Mouse (Mus musculus): ENCODE data around the gene Rrnad1. TPM values are rescaled to one million over a fixed set of nuclear protein-coding genes. Genes with fewer than 3 reads are reported as not detected.

The Rrnad1 gene
- polyA plus RNA-seq, 1 experiment from 2014 or later, result 17.0 TPM

DNA sequence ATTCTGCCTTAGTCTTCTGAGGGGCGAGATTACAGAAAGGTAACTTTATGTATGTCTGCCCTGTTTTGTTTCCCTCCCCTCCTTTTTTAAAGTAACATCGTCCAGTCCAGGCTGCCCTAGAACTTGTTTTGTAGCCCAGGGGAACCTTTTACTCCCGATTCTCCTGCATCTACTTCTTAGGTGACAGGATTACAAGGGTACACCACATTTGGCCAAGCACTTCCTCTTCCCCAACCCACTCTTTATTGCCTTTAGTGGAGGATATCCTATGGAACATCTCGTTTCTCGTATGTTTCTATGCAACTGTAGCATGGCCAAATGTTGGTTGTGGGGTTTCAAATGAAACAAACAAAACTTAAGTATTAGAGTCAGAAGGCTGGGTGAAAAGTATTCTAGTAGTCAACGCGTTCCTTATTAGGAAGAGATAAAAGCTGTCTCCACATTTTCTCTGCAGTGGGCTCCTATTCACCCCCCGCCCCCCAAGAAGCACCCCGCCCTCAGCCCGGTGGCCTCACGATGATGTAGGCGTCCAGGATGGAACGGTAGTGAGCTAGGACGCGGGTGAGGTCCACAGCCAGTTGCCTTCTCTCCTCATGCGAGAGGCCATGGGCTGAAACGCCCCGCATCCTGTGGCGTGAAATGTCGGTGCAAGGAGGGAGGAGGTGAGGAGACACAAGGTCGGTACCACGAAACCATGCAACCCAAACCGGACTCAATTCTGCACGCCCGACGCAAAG is 1.0 kb downstream of the Rrnad1 start:
- WGBS, result 8% methylated on average over 26 of the region's 26 CpGs
- peak; percentile 71 for ATAC-seq (ENCODE audit: low FRiP score)

GRCm38 (mm10) chr3:87927452-87927851 is 3.1 kb downstream of the Rrnad1 start:
- WGBS, result 96% methylated on average over 5 of the region's 5 CpGs
- peaks cover 20% of the 10 kb centered on the region for H3K36me3 ChIP-seq (ENCODE audit: control insufficient read depth, insufficient read depth, low read length)

More for the DNA sequence above, 1.0 kb downstream of the Rrnad1 start:
- H3K4me3 ChIP-seq (ENCODE audit: low read depth, low read length), result peak overlapping the region; percentile 90
- H3K4me2 ChIP-seq, result peak overlapping the region; percentile 73
- H3K4me1 ChIP-seq (ENCODE audit: control insufficient read depth, insufficient read depth, low read length), result peaks cover 18% of the 10 kb centered on the region
- peak overlapping the region; percentile 80 for H3K9ac ChIP-seq (ENCODE audit: low read length)
- no peak overlapping the region for H3K27ac ChIP-seq (ENCODE audit: low read depth, low read length)
- peaks cover 18% of the 10 kb centered on the region for H3K36me3 ChIP-seq (ENCODE audit: control insufficient read depth, insufficient read depth, low read length)
- H3K27me3 ChIP-seq (ENCODE audit: control insufficient read depth, insufficient read depth, low read length), result no peaks in the 10 kb centered on the region; the same call in 1 of the 2 replicates
- peak; percentile 78 for DNase-seq (ENCODE audit: low spot score, missing footprints)
- H3K9me3 ChIP-seq (ENCODE audit: control insufficient read depth, low read length), result no peaks in the 10 kb centered on the region

GRCm38 (mm10) chr3:87924996-87925395 is 5.5 kb downstream of the Rrnad1 start:
- Histone ChIP-seq H3K4me1 (ENCODE audit: control insufficient read depth, insufficient read depth, low read length) (peaks cover 10% of the 10 kb centered on the region), H3K27me3 (ENCODE audit: control insufficient read depth, insufficient read depth, low read length) (no peaks in the 10 kb centered on the region), H3K4me2 (no peak overlapping the region), H3K4me3 (ENCODE audit: low read depth, low read length) (no peak overlapping the region), H3K27ac (ENCODE audit: low read depth, low read length) (no peak overlapping the region), H3K36me3 (ENCODE audit: control insufficient read depth, insufficient read depth, low read length) (peaks cover 14% of the 10 kb centered on the region; the same call in 1 of the 2 replicates), H3K9ac (ENCODE audit: low read length) (no peak overlapping the region), H3K9me3 (ENCODE audit: control insufficient read depth, low read length) (no peaks in the 10 kb centered on the region)
- DNase-seq (ENCODE audit: low spot score, missing footprints), result no peak
- ATAC-seq (ENCODE audit: low FRiP score), result no peak
- 93% methylated on average over 7 of the region's 7 CpGs for WGBS

More at GRCm38 (mm10) chr3:87927452-87927851, 3.1 kb downstream of the Rrnad1 start:
- no peak overlapping the region for H3K27ac ChIP-seq (ENCODE audit: low read depth, low read length)
- peaks cover 18% of the 10 kb centered on the region for H3K4me1 ChIP-seq (ENCODE audit: control insufficient read depth, insufficient read depth, low read length)
- no peak overlapping the region for H3K9ac ChIP-seq (ENCODE audit: low read length)
- H3K4me3 ChIP-seq (ENCODE audit: low read depth, low read length), result no peak overlapping the region
- DNase-seq (ENCODE audit: low spot score, missing footprints) (no peak), ATAC-seq (ENCODE audit: low FRiP score) (no peak)
- no peaks in the 10 kb centered on the region for H3K27me3 ChIP-seq (ENCODE audit: control insufficient read depth, insufficient read depth, low read length)
- H3K9me3 ChIP-seq (ENCODE audit: control insufficient read depth, low read length), result no peaks in the 10 kb centered on the region
- H3K4me2 ChIP-seq, result no peak overlapping the region

- 66% methylated on average over 9 of the region's 9 CpGs for WGBS
- Histone ChIP-seq H3K4me3 (ENCODE audit: low read depth, low read length) (peak overlapping the region; percentile 53), H3K4me1 (ENCODE audit: control insufficient read depth, insufficient read depth, low read length) (peaks cover 5% of the 10 kb centered on the region), H3K4me2 (peak overlapping the region; percentile 68), H3K9me3 (ENCODE audit: control insufficient read depth, low read length) (no peaks in the 10 kb centered on the region), H3K27ac (ENCODE audit: low read depth, low read length) (no peak overlapping the region), H3K9ac (ENCODE audit: low read length) (peak overlapping the region; percentile 60; the same call in 1 of the 2 replicates), H3K27me3 (ENCODE audit: control insufficient read depth, insufficient read depth, low read length) (no peaks in the 10 kb centered on the region), H3K36me3 (ENCODE audit: control insufficient read depth, insufficient read depth, low read length) (peaks cover 12% of the 10 kb centered on the region; the same call in 1 of the 2 replicates)
- peak; percentile 80 for DNase-seq (ENCODE audit: low spot score, missing footprints)
- no peak for ATAC-seq (ENCODE audit: low FRiP score)
Observed at GRCm38 (mm10) chr3:87920270-87920943, 10.1 kb downstream of the Rrnad1 start.

DNA sequence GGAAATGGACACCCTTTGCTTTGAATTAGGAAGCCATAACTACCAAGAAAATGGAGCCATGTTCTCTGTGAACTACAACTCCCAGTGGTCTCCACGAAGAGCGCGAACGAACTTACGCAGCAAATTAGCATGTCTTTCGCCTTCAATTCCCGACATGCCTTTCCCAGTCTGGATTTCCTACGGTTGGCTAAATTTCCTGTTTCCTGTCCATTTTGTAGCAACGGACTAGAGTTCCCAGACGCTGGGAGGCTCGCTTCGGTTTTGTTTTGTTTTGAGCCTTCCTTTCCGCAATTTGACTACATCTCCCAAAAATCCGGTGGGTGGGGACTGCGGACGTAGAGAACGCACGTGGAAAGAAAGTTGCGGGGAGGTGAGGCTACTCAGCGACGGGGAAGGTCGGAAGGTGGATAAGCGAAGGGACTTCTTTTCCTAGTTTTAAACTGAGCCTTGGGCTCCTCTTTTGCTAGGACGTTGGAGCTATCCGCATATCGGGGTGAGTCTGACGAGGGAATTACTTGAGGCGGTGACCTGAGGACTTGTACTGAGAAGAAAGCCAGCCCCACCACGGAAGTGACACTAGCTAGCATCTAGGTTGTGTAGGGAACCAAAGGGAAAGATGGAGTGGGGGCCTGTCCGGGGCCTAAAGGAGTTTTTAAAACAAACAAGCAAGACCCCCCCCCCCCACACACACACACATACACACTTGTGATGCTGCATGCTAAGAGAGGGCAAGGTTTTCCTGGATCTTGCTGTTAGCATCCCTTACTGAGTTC is 11.0 kb downstream of the Rrnad1 start, which contains the start of gene Mrpl24:
Gene Mrpl24, plus strand, starts transcription at position 171 of the 773 bp plus-strand sequence.
- Histone ChIP-seq H3K36me3 (ENCODE audit: control insufficient read depth, insufficient read depth, low read length) (peaks cover 6% of the 10 kb centered on the region; the same call in 1 of the 2 replicates), H3K4me1 (ENCODE audit: control insufficient read depth, insufficient read depth, low read length) (peaks cover 5% of the 10 kb centered on the region), H3K27me3 (ENCODE audit: control insufficient read depth, insufficient read depth, low read length) (no peaks in the 10 kb centered on the region), H3K4me2 (peak within 1 kb of the TSS; percentile 68), H3K9me3 (ENCODE audit: control insufficient read depth, low read length) (no peaks in the 10 kb centered on the region), H3K27ac (ENCODE audit: low read depth, low read length) (no peak within 1 kb of the TSS), H3K4me3 (ENCODE audit: low read depth, low read length) (peak within 1 kb of the TSS; percentile 53), H3K9ac (ENCODE audit: low read length) (peak within 1 kb of the TSS; percentile 60)
- peak; percentile 96 for DNase-seq (ENCODE audit: low spot score, missing footprints)
- ATAC-seq (ENCODE audit: low FRiP score), result peak; percentile 82
- WGBS, result under 1% methylated on average over 30 of the region's 30 CpGs

DNA sequence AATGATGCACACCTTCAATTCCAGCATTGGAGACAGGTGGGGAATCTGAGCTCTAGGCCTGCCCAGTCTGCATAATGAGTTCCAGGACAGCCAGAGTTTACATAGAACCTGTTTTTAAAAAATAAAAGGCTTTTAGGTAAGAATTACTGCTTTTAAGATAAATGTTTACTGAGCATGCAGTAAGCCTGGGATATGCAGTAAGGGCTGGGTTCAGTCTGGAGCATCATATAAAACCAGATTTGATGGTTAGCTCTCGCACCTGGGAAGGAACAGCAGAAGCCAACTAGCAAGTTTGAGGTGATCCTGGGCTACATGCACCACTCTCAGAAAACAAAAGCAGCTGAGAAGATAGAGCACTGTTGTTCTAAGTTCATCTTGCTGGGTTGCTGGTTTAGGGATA is 12.0 kb downstream of the Rrnad1 start:
- DNase-seq (ENCODE audit: low spot score, missing footprints) (peak; percentile 80), ATAC-seq (ENCODE audit: low FRiP score) (0 out of 2 replicates have a peak, but pooled peaks have one; percentile 7)
- peaks cover 5% of the 10 kb centered on the region for H3K4me1 ChIP-seq (ENCODE audit: control insufficient read depth, insufficient read depth, low read length)
- H3K36me3 ChIP-seq (ENCODE audit: control insufficient read depth, insufficient read depth, low read length), result peaks cover 7% of the 10 kb centered on the region
- no peak overlapping the region for H3K27ac ChIP-seq (ENCODE audit: low read depth, low read length)
- no peak overlapping the region for H3K4me2 ChIP-seq
- no peaks in the 10 kb centered on the region for H3K27me3 ChIP-seq (ENCODE audit: control insufficient read depth, insufficient read depth, low read length)
- WGBS, result 97% methylated on average over 1 of the region's 1 CpGs
- H3K4me3 ChIP-seq (ENCODE audit: low read depth, low read length), result no peak overlapping the region
- no peak overlapping the region for H3K9ac ChIP-seq (ENCODE audit: low read length)
- no peaks in the 10 kb centered on the region for H3K9me3 ChIP-seq (ENCODE audit: control insufficient read depth, low read length)

DNA sequence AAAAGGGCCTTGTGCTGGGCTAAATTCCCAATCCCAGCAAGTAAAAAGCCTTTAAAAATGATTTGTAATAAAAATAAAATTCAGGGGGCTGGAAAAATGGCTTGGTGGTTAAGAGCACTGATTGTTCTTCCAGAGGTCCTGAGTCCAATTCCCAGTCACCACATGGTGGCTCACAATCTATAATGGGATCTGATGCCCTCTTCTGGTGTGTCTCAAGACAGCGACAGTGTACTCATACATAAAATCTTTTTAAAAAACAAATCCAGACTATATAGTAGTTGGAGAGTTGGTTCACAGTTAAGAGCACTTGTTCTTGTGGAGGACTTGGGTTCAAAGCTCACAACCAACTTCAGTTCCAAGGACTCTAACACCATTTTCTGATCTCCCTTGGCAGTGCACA is 13.5 kb downstream of the Rrnad1 start:
- 93% methylated on average over 1 of the region's 1 CpGs for WGBS
- ATAC-seq (ENCODE audit: low FRiP score), result no peak

DNA sequence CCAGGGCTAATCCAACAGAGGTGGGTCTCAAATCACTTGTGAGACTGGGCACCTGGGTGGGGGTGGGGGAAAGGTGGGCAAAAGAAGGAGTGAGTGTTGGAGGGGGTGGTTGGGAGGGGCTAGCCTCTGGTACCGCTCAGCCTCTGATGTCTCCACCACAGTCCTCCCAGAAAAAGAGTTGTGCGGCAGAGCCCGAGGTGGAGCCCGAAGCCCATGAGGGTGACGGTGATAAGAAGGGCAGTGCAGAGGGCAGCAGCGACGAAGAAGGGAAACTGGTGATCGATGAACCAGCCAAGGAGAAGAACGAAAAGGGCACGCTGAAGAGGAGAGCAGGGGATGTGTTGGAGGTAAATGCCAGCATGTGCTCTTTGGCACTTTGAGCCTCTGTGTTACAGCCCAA is 16.6 kb downstream of the Rrnad1 start:
- Histone ChIP-seq H3K4me1 (ENCODE audit: control insufficient read depth, insufficient read depth, low read length) (peaks cover 17% of the 10 kb centered on the region), H3K9me3 (ENCODE audit: control insufficient read depth, low read length) (no peaks in the 10 kb centered on the region), H3K9ac (ENCODE audit: low read length) (no peak overlapping the region), H3K36me3 (ENCODE audit: control insufficient read depth, insufficient read depth, low read length) (peaks cover 11% of the 10 kb centered on the region), H3K27me3 (ENCODE audit: control insufficient read depth, insufficient read depth, low read length) (no peaks in the 10 kb centered on the region), H3K4me3 (ENCODE audit: low read depth, low read length) (no peak overlapping the region), H3K27ac (ENCODE audit: low read depth, low read length) (no peak overlapping the region), H3K4me2 (no peak overlapping the region)
- ATAC-seq (ENCODE audit: low FRiP score) (no peak), DNase-seq (ENCODE audit: low spot score, missing footprints) (peak; percentile 62)
- 94% methylated on average over 10 of the region's 10 CpGs for WGBS

More for the DNA sequence above, 13.5 kb downstream of the Rrnad1 start:
- H3K4me2 ChIP-seq, result no peak overlapping the region
- H3K27ac ChIP-seq (ENCODE audit: low read depth, low read length), result no peak overlapping the region
- no peaks in the 10 kb centered on the region for H3K27me3 ChIP-seq (ENCODE audit: control insufficient read depth, insufficient read depth, low read length)
- H3K36me3 ChIP-seq (ENCODE audit: control insufficient read depth, insufficient read depth, low read length), result peaks cover 11% of the 10 kb centered on the region
- peak; percentile 61 for DNase-seq (ENCODE audit: low spot score, missing footprints)
- no peak overlapping the region for H3K4me3 ChIP-seq (ENCODE audit: low read depth, low read length)
- no peak overlapping the region for H3K9ac ChIP-seq (ENCODE audit: low read length)
- no peaks in the 10 kb centered on the region for H3K9me3 ChIP-seq (ENCODE audit: control insufficient read depth, low read length)
- H3K4me1 ChIP-seq (ENCODE audit: control insufficient read depth, insufficient read depth, low read length), result peaks cover 5% of the 10 kb centered on the region

Measured in midbrain, embryonic 11.5 days (tissue).